Mouse (Mus musculus) frontal cortex, postnatal 10 days (tissue): Measurements from ENCODE around the gene Ncf2.
"Not testable (repeated sequence)": the region's sequence is repeated elsewhere in the genome, so short reads cannot be mapped to it uniquely, and the experiment has no call there.

ENCODE experiments used
- DNase-seq, 2 experiments: peaks; one replicate each; pipeline ENCODE4 v3.0.0; 2022; ENCODE audit warnings: low spot score in 2 of 2, mixed read lengths in 1 of 2

Ncf2 gene

DNA sequence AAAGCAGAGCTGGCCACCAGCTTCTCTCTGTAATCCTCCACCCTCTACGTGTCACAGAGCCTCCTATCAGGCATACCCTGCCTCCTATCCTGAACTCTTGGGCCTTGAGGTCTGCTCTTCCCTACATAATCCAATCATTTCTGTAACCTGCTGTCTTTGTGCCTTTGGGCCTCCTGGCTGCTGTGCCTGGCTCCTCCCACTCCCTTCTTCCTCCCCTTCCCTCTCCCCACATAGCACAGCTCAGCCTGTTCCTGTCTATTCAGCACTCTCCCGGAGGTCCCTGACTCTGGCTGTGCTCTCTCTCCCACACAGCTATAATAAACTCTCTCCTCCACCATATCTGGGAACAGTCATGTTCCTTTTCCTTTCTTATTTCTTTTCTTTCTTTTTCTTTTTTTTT is at the start of gene Ncf2:
Gene Ncf2 (plus strand): TSS at position 298 of the 400 bp plus-strand sequence.
- no peak for DNase-seq

DNA sequence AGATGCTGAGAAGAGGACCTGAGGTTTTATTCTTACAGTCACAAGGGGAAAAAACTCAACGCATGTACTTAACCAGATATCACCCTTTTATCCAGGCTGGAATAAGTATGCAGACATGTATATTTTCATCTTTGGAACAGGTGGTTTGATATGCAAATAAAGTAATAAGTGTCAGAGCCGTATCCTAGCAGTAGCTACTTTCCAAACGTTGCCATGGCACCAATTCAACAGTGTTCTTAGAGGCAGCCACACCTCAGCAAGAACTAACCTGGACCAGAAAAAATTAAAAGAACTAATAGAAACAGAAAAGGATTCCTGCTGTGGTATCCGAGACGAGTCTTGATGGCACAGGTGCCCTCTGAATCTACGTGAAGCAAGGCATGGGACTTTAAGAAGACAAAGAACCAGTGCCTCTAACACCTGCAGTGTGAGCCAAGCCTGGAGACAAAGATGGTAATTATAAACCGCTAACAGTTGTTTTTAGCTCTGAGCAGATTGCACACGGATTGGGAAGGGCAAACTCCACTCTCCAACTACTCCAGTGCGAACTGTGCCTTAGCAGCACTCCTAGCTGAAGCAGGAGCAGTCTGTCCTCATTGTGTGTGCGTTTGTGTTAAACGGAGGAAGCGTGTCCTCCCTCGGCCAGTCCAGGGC is 49.6 kb upstream of the Ncf2 start, which contains the start of gene Apobec4:
Gene Apobec4 (plus strand): TSS at position 240 of the 654 bp plus-strand sequence.
- peak; percentile 24 to 32 for DNase-seq

- no peak for DNase-seq
These were observed 38.2 kb upstream of the Ncf2 start for GRCm38 (mm10) chr1:152761791-152762190.

GRCm38 (mm10) chr1:152766032-152766772 is 33.8 kb upstream of the Ncf2 start, which contains the start of the genes Rgl1 and Arpc5:
TSS of gene Rgl1 (minus strand) at chr1:152766351.
TSS of gene Arpc5 (plus strand) at chr1:152766542.
- peak; percentile 93 to 96 for DNase-seq

DNA sequence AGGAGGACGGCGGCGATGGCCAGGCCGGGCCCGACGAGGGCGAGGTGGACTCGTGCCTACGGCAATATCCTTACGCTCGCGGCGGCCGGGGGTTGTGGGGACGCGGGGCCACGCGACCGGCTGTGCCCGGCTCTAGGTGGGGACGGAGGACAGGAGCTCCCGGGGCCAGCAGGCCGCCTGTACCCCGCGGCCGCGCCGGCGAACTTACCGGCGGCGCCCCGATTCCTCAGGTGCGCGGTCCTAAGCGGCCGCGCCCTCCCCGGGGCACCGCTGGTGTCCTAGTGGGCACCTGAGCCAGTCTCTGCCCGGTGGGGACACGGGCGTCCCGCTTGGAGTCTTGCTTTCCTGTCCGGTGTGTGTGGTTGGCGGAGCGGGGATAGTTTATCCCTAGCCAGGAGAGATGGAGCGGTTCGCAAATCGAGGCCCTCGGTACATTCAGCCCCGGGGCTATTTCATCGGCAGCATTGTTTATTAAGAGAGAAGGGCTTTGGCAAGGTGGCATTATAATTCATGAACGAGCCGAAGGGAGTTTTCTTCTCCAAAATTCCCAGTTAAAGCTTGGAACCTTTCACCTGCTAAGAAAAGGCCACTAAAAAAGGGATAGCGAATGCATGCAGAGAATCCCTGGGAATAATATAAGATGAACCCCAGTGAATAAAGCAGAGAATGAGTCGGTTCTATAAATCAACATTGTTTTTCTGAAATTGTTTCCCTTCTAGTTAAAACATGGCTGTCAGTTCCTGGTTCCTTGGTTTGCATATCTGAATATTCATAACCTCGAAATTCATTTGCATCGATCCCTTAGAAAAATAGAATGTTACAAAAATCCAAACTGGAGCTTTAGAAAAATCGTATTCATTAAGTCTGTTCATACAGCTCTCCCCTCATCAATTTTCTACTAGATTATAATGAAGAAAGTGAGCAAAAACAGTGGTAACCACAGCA is 32.9 kb upstream of the Ncf2 start:
- peak; percentile 28 to 38 for DNase-seq

DNA sequence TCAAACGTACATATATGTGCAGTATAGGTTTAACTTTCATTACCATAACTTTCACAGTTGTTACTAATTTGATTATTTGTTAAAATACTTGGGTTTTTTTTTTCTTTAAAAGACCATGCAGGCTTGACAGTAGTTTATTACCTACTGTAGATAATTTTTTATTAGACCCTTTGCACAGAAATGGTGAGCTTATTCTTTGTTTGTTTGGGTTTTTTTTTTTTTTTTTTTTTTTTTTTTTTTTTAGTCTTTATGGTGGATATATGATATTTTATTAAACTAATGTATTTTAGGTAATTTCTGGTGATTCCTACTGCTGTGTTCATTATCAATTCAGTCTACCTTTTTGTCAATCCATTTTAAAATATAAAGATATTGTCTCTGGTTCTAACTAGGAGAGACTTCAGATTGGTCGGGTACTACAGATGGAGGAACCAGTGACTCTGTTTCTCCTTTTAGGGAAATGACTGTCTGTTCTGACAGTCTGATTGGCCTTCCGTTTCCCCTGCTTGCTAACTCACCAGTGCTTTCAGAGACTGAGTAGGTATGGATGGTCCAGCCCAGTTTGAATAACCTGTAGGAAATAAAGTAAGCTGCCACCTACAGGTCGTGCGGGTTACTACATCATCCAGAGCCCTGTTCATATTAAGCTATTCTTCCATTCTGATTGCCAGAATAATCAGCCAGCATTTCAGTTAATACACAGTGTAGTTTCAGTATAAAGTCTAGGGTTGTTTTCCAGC is 32.1 kb upstream of the Ncf2 start:
- peak; percentile 72 to 77 for DNase-seq

DNA sequence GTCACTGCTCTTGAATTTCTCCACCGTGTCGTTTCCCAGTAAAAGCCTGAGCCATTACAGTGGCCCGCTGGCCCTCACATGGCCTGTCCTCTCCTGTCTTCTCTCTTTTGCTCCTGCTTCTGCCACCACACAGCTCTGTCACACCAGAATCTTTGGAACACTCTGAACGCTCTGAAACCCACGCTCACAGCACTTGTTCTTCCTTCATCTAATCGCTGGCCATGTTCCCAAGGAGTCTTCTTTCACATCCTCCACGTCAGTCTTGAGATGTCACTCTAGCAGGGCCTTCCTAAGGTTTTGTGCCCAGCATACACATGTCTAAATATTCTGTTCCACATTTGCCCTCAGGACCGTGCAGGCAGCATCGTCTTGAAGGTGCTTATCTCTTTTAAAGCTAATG is 29.0 kb upstream of the Ncf2 start:
- no peak for DNase-seq

DNA sequence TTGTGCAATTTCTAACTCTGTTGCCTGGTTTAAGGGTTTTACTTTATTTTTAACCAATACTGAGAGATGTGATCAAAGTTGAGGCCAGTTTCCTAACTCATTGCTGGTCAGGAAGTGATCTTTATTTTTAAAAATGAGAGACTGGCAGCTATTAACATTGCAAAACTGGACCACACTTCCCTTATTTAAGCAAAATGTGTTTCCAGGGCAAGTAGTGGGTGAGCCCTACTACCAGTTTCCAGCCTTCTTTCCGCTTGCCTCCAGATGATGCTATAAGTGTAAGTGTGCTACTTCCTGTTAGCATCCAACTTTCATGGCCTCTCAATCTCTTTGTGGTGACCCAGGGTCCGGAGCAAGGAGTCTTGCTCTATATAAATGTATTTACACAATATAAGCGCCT is 25.4 kb upstream of the Ncf2 start:
- not testable (repeated sequence) for DNase-seq

- peak in 1 of 2 experiments; percentile 52 for DNase-seq
These were observed 20.8 kb upstream of the Ncf2 start for GRCm38 (mm10) chr1:152779071-152779737.

DNA sequence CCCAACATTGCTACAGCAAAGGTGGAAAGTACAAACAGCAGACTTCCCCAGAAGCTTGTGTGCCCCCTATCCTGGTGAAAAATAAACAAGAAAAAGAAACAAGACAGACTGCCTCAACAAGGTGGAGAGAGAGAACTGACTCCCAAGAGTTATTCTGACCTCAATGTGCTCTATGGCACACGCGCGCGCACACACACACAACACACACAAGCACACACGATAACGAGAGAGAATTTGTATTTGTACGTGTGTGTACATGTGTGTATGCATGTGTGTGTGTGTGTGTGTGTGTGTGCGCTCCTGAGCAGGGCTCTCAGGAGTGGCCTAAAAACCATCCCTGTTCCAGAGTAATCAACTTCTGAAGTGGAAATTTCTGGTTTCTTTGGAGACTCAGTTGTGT is 15.4 kb upstream of the Ncf2 start:
- no peak for DNase-seq

DNA sequence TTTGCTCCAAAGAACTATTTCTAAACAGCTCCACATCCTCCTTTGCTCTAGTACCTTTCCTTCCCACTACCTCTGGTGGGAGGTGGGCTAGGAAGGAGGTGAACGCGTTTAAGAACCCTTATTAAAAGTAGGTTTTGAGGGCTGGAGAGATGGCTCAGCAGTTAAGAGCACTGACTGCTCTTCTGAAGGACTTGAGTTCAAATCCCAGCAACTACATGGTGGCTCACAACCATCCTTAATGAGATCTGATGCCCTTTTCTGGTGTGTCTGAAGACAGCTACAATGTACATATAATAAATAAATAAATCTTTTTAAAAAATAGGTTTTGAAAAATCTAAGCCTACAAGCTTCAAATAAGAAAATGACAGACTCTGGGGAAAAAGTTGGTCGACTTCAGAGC is 14.5 kb upstream of the Ncf2 start:
- not testable (repeated sequence) for DNase-seq

GRCm38 (mm10) chr1:152786953-152787352 is 13.0 kb upstream of the Ncf2 start:
- DNase-seq: no peak

DNA sequence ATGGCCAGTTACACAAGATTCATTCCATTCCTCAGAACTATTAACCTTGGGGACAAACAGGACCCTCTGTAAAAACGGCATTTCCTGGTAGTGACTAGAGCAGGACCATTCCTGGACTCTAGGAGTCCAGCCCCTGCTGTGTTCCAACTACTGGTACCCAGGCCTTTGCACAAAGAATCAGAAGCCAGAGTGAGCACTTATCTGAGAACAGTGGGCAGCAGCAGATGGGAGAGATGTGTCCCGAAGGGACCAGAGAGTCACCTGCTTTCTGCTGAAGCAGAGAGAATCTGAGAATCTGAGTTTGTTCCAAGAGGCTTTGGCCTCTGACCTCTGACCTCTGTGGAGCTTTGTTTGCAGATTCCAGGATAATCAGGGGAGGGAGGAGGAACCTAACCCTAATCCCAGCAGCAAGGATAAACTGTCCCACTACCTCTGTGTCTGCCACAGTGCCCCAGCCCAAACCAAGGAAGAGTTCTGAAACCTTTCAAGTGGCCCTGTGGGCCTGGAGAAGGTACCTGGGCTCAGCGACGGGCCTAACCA is 11.8 kb upstream of the Ncf2 start:
- no peak for DNase-seq

- no peak for DNase-seq
These were observed 9.7 kb upstream of the Ncf2 start for GRCm38 (mm10) chr1:152790254-152790653.

- DNase-seq: no peak
These were observed 9.2 kb upstream of the Ncf2 start for GRCm38 (mm10) chr1:152790821-152791220.

DNA sequence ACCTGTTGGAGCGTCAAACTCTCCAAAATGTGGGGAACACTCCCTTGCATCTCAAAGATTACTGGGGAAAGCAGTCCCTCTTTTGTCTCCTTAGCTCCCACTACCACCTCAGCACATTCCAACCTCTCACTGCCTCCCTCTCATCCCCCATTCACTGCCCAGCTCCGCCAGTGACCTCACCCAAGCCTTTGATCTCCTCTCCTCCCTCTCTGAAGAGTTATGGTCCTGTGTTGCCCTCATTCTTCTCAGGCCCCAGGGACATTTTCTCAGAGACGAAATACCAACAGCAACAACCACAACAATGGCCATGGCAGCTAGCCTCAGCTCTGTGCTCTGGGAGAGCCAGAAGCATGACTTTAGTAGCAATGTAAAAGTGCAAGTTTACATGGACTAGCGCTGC is 8.7 kb upstream of the Ncf2 start:
- DNase-seq: no peak

GRCm38 (mm10) chr1:152792736-152793494 is 7.1 kb upstream of the Ncf2 start:
- DNase-seq: peak in 1 of 2 experiments; percentile 67

DNA sequence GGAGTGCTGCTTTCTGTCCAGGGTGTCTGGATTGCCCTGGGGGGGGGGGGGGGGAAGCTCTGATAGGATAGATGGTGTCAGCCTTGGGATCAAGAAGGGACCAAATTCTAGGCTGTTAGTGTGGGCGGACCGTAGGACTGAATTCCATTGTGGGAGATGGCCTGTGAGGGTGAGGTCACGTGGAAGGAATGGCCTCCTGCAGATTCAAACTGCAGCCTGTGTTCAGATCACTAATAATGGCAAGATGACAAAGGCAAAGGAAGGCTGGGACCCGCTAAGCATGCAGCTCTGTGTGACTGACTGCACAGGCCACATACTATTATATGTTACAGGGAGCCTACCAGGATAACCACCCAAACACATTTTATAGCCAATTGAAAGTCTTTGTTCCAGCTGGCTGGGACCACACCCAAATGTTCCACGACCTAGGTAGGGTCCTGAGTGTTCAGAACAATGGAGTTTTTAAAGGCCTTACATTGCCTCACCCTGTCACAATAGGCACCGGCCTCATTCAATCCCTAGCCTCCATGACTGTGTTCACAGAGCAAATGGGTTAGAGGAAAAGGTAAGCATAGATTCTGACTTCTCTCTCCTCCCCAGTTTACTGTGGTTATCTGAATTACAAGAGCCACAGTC is 6.4 kb upstream of the Ncf2 start:
- no peak for DNase-seq

- no peak for DNase-seq
These were observed 4.2 kb upstream of the Ncf2 start for GRCm38 (mm10) chr1:152795688-152796255.
